Comparison of ENCODE assay signal across 21 mouse cellular contexts in the genomic region with DNA sequence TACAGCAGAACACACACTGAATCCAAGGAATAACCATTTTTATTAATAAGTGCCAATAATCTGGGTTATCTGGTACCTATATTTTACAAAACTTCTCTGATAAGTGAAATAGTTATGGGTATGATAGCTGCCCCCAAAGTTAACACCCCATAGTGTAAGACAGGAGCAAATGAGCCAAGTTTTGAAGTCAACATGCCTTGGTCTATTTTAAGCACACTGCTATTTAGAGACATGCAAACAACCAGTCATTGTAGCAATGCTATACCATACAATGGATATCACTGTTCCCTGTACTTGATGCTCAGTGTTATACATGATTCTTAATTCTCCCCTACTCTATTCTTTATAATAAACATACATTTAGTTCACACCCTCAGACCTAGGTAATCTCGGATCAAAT.
DNase-seq lines count a peak whose midpoint lies in the region; ATAC-seq and TF ChIP-seq lines count a peak whose summit lies in the region.
"Had no signal": no experiment of that assay in that cellular context is flagged by ENCODE, and none has a peak within 500 bp of the region (broad histone marks: within the 10 kb centered on the region; RNA-seq: fewer than 3 reads in every experiment).

No protein-coding gene starts in this region.

- 76% methylated on average over 1 of the region's 1 CpGs for WGBS in heart, adult 2 months
- WGBS in heart, embryonic 15.5 days, result 79% methylated on average over 1 of the region's 1 CpGs
- WGBS in heart, postnatal 0 days, result 70% methylated on average over 1 of the region's 1 CpGs
- 71% methylated on average over 1 of the region's 1 CpGs for WGBS in heart, embryonic 11.5 days (ENCODE audit: insufficient replicate concordance)

- no peaks in the 10 kb centered on the region for H3K27me3 ChIP-seq in heart, adult 2 months (ENCODE audit: control insufficient read depth, insufficient read depth, low read length)
- H3K27me3 ChIP-seq in heart, embryonic 15.5 days, result no peaks in the 10 kb centered on the region
- no peaks in the 10 kb centered on the region for H3K27me3 ChIP-seq in heart, postnatal 0 days (ENCODE audit: control insufficient read depth, insufficient read depth, low read length)
- no peaks in the 10 kb centered on the region for H3K27me3 ChIP-seq in heart, embryonic 11.5 days (ENCODE audit: control insufficient read depth, insufficient read depth, low read length)
- H3K27me3 ChIP-seq: embryonic facial prominence, embryonic 13.5 days; embryonic facial prominence, embryonic 15.5 days; forebrain, embryonic 12.5 days had no signal

- TF ChIP-seq POLR2A in heart, adult 2 months (IDR thresholded peaks at IDR 0.05; ENCODE audit: insufficient read depth, low read depth, low read length), result no peak

- ATAC-seq in heart, embryonic 15.5 days (replicated peaks; ENCODE audit: insufficient number of reproducible peaks, insufficient read depth, low FRiP score, low read depth), result no peak
- ATAC-seq in heart, postnatal 0 days (ENCODE audit: insufficient read depth, low read depth), result peak; percentile 67; the same call in 1 of the 2 replicates
- ATAC-seq in heart, embryonic 11.5 days (replicated peaks; ENCODE audit: insufficient number of reproducible peaks, low FRiP score, low TSS enrichment), result no peak
- ATAC-seq: forebrain, embryonic 14.5 days had no signal

- DNase-seq in heart, adult 2 months, result no peak
- DNase-seq in heart, adult 9 months (ENCODE audit: low spot score in 2 of 2), result no peak
- DNase-seq in heart, postnatal 25 days (ENCODE audit: low spot score), result no peak
- peak; percentile 68 for DNase-seq in heart, postnatal 0 days (ENCODE audit: low spot score)
- DNase-seq: adrenal gland, adult 2 months; adrenal gland, postnatal 10 days; adrenal gland, postnatal 25 days; cerebellum, adult 11 months; cerebellum, adult 18-20 months; cerebellum, adult 8-10 months; cerebellum, adult 9-11 months; cerebellum, postnatal 36 days; embryo, embryonic 11 days had no signal

- peaks cover 12% of the 10 kb centered on the region for H3K36me3 ChIP-seq in heart, adult 2 months (ENCODE audit: control insufficient read depth, insufficient read depth, low read length)
- H3K36me3 ChIP-seq in heart, embryonic 15.5 days, result no peaks in the 10 kb centered on the region
- no peaks in the 10 kb centered on the region for H3K36me3 ChIP-seq in heart, postnatal 0 days (replicated peaks; ENCODE audit: control insufficient read depth, insufficient read depth, low read length)
- H3K36me3 ChIP-seq in heart, embryonic 11.5 days (ENCODE audit: control insufficient read depth, insufficient read depth, low read length), result no peaks in the 10 kb centered on the region
- H3K36me3 ChIP-seq: embryonic facial prominence, embryonic 13.5 days; embryonic facial prominence, embryonic 15.5 days; forebrain, embryonic 10.5 days; forebrain, embryonic 12.5 days had no signal

- TF ChIP-seq EP300 in heart, adult 2 months (IDR thresholded peaks at IDR 0.05; ENCODE audit: insufficient read depth, low read depth, low read length), result no peak
- TF ChIP-seq EP300 in heart, postnatal 0 days (IDR thresholded peaks at IDR 0.05; ENCODE audit: low read depth), result no peak

- TF ChIP-seq CTCF in heart, adult 2 months (IDR thresholded peaks at IDR 0.05), result no peak
- no peak for TF ChIP-seq CTCF in heart, postnatal 0 days (IDR thresholded peaks at IDR 0.05; ENCODE audit: low read depth)

- H3K4me2 ChIP-seq in heart, embryonic 15.5 days, result no peak overlapping the region
- no peak overlapping the region for H3K4me2 ChIP-seq in heart, postnatal 0 days (ENCODE audit: low read depth, low read length)
- H3K4me2 ChIP-seq in heart, embryonic 11.5 days, result no peak overlapping the region
- H3K4me2 ChIP-seq: embryonic facial prominence, embryonic 13.5 days; embryonic facial prominence, embryonic 15.5 days; forebrain, embryonic 12.5 days had no signal

- peak overlapping the region; percentile 71 for H3K27ac ChIP-seq in heart, adult 2 months
- peak overlapping the region; percentile 68 for H3K27ac ChIP-seq in heart, embryonic 15.5 days
- H3K27ac ChIP-seq in heart, postnatal 0 days (ENCODE audit: low read depth), result peak overlapping the region; percentile 77
- no peak overlapping the region for H3K27ac ChIP-seq in heart, embryonic 11.5 days (ENCODE audit: low read depth, low read length)
- H3K27ac ChIP-seq: embryonic facial prominence, embryonic 13.5 days; embryonic facial prominence, embryonic 15.5 days; forebrain, embryonic 10.5 days; forebrain, embryonic 12.5 days had no signal

- H3K4me1 ChIP-seq in heart, adult 2 months (ENCODE audit: control insufficient read depth, insufficient read depth, low read length), result peaks cover 12% of the 10 kb centered on the region
- 0 out of 2 replicates have a peak, but pooled peaks cover 4% of the 10 kb centered on the region for H3K4me1 ChIP-seq in heart, embryonic 15.5 days (replicated peaks)
- peaks cover 25% of the 10 kb centered on the region for H3K4me1 ChIP-seq in heart, postnatal 0 days (ENCODE audit: control insufficient read depth, insufficient read depth)
- no peaks in the 10 kb centered on the region for H3K4me1 ChIP-seq in heart, embryonic 11.5 days (ENCODE audit: control insufficient read depth, insufficient read depth, low read length)
- H3K4me1 ChIP-seq: embryonic facial prominence, embryonic 13.5 days; embryonic facial prominence, embryonic 15.5 days; forebrain, embryonic 10.5 days; forebrain, embryonic 12.5 days had no signal

- intact Hi-C loops in heart, adult 2 months (cut with DNase I), result loop anchor here (10.0 kb wide), 2 partner anchors 147 to 367 kb away; a partner anchor contains a TSS
- intact Hi-C loops in heart, postnatal 25 days (cut with DNase I), result no loop called here

- no peak overlapping the region for H3K4me3 ChIP-seq in heart, adult 2 months
- H3K4me3 ChIP-seq in heart, embryonic 15.5 days, result no peak overlapping the region
- H3K4me3 ChIP-seq in heart, postnatal 0 days (ENCODE audit: low read depth, low read length), result no peak overlapping the region
- H3K4me3 ChIP-seq in heart, embryonic 11.5 days (ENCODE audit: low read depth, low read length), result no peak overlapping the region
- H3K4me3 ChIP-seq: embryonic facial prominence, embryonic 13.5 days; embryonic facial prominence, embryonic 15.5 days; erythroblast, embryonic 14.5 days; forebrain, embryonic 10.5 days; forebrain, embryonic 12.5 days had no signal

- H3K9ac ChIP-seq in heart, adult 2 months (ENCODE audit: low read depth, low read length), result no peak overlapping the region
- H3K9ac ChIP-seq in heart, embryonic 15.5 days, result no peak overlapping the region
- H3K9ac ChIP-seq in heart, postnatal 0 days (replicated peaks; ENCODE audit: low read depth, low read length), result no peak overlapping the region
- no peak overlapping the region for H3K9ac ChIP-seq in heart, embryonic 11.5 days (ENCODE audit: low read depth, low read length)
- H3K9ac ChIP-seq: embryonic facial prominence, embryonic 13.5 days; embryonic facial prominence, embryonic 15.5 days; forebrain, embryonic 12.5 days had no signal

- H3K79me2 ChIP-seq in heart, adult 2 months (replicated peaks; ENCODE audit: control insufficient read depth, insufficient read depth, low read length), result no peaks in the 10 kb centered on the region; the same call in none of the 2 replicates

- no peaks in the 10 kb centered on the region for H3K9me3 ChIP-seq in heart, embryonic 15.5 days (replicated peaks)
- no peaks in the 10 kb centered on the region for H3K9me3 ChIP-seq in heart, postnatal 0 days (replicated peaks; ENCODE audit: control insufficient read depth, low read length)
- H3K9me3 ChIP-seq in heart, embryonic 11.5 days (replicated peaks; ENCODE audit: control insufficient read depth, low read length), result no peaks in the 10 kb centered on the region
- H3K9me3 ChIP-seq: embryonic facial prominence, embryonic 13.5 days; embryonic facial prominence, embryonic 15.5 days; forebrain, embryonic 10.5 days; forebrain, embryonic 12.5 days had no signal
